Mouse (Mus musculus): ENCODE results near the gene Gbe1. TPM values are rescaled to one million over a fixed set of nuclear protein-coding genes. Genes with fewer than 3 reads are reported as not detected.

Gbe1 gene
- polyA plus RNA-seq (2011; ENCODE audit: insufficient read depth, insufficient read length, low read depth, missing spikeins), result 4.1 and 4.3 TPM in 2 replicates

- no peak for TF ChIP-seq CTCF (IDR thresholded peaks at IDR 0.05; ENCODE audit: low read depth, low read length)
- TF ChIP-seq EP300 (IDR thresholded peaks at IDR 0.05; ENCODE audit: insufficient read depth, low read depth, low read length), result 0 out of 2 replicates have a peak, but pooled peaks have one; percentile 16
- peak; percentile 52 for TF ChIP-seq POLR2A (IDR thresholded peaks at IDR 0.05; ENCODE audit: insufficient read depth, low read length)
- Histone ChIP-seq H3K9ac (ENCODE audit: low read depth, poor library complexity, severe bottlenecking) (peak within 1 kb of the TSS; percentile 80), H3K27me3 (ENCODE audit: control insufficient read depth, insufficient read depth, low read length, poor library complexity, severe bottlenecking) (no peaks in the 10 kb centered on the region), H3K36me3 (ENCODE audit: control insufficient read depth, insufficient read depth, low read length, poor library complexity, severe bottlenecking) (no peaks in the 10 kb centered on the region), H3K4me1 (ENCODE audit: control insufficient read depth, insufficient read depth, low read length) (no peaks in the 10 kb centered on the region), H3K9me3 (replicated peaks; ENCODE audit: control insufficient read depth, insufficient read depth, low read length, poor library complexity, severe bottlenecking) (no peaks in the 10 kb centered on the region), H3K4me3 (ENCODE audit: low read depth, low read length) (peak within 1 kb of the TSS; percentile 61), H3K27ac (ENCODE audit: insufficient read depth, low read length) (no peak within 1 kb of the TSS)
Measured at GRCm38 (mm10) chr16:70313886-70314577, at the start of gene Gbe1. Gene Gbe1 (plus strand): TSS chr16:70313949.

GRCm38 (mm10) chr16:70310691-70311090 lies 3.1 kb upstream of the Gbe1 start:
- Histone ChIP-seq H3K4me3 (ENCODE audit: low read depth, low read length) (no peak overlapping the region), H3K36me3 (ENCODE audit: control insufficient read depth, insufficient read depth, low read length, poor library complexity, severe bottlenecking) (no peaks in the 10 kb centered on the region), H3K9me3 (replicated peaks; ENCODE audit: control insufficient read depth, insufficient read depth, low read length, poor library complexity, severe bottlenecking) (no peaks in the 10 kb centered on the region), H3K27ac (ENCODE audit: insufficient read depth, low read length) (no peak overlapping the region), H3K9ac (ENCODE audit: low read depth, poor library complexity, severe bottlenecking) (no peak overlapping the region), H3K4me1 (ENCODE audit: control insufficient read depth, insufficient read depth, low read length) (no peaks in the 10 kb centered on the region), H3K27me3 (ENCODE audit: control insufficient read depth, insufficient read depth, low read length, poor library complexity, severe bottlenecking) (no peaks in the 10 kb centered on the region)
- TF ChIP-seq EP300 (IDR thresholded peaks at IDR 0.05; ENCODE audit: insufficient read depth, low read depth, low read length), result no peak
- TF ChIP-seq CTCF (IDR thresholded peaks at IDR 0.05; ENCODE audit: low read depth, low read length), result no peak
- TF ChIP-seq POLR2A (IDR thresholded peaks at IDR 0.05; ENCODE audit: insufficient read depth, low read length), result no peak

GRCm38 (mm10) chr16:70313496-70313885 lies 258 bp upstream of the Gbe1 start:
- no peak for TF ChIP-seq CTCF (IDR thresholded peaks at IDR 0.05; ENCODE audit: low read depth, low read length)
- TF ChIP-seq POLR2A (IDR thresholded peaks at IDR 0.05; ENCODE audit: insufficient read depth, low read length), result no peak
- TF ChIP-seq EP300 (IDR thresholded peaks at IDR 0.05; ENCODE audit: insufficient read depth, low read depth, low read length), result no peak
- Histone ChIP-seq H3K27me3 (ENCODE audit: control insufficient read depth, insufficient read depth, low read length, poor library complexity, severe bottlenecking) (no peaks in the 10 kb centered on the region), H3K4me3 (ENCODE audit: low read depth, low read length) (peak overlapping the region; percentile 61), H3K36me3 (ENCODE audit: control insufficient read depth, insufficient read depth, low read length, poor library complexity, severe bottlenecking) (no peaks in the 10 kb centered on the region), H3K9me3 (replicated peaks; ENCODE audit: control insufficient read depth, insufficient read depth, low read length, poor library complexity, severe bottlenecking) (no peaks in the 10 kb centered on the region), H3K27ac (ENCODE audit: insufficient read depth, low read length) (no peak overlapping the region), H3K9ac (ENCODE audit: low read depth, poor library complexity, severe bottlenecking) (peak overlapping the region; percentile 80), H3K4me1 (ENCODE audit: control insufficient read depth, insufficient read depth, low read length) (no peaks in the 10 kb centered on the region)

- Histone ChIP-seq H3K27ac (ENCODE audit: insufficient read depth, low read length) (no peak overlapping the region), H3K9me3 (replicated peaks; ENCODE audit: control insufficient read depth, insufficient read depth, low read length, poor library complexity, severe bottlenecking) (no peaks in the 10 kb centered on the region), H3K4me3 (ENCODE audit: low read depth, low read length) (peak overlapping the region; percentile 61), H3K36me3 (ENCODE audit: control insufficient read depth, insufficient read depth, low read length, poor library complexity, severe bottlenecking) (no peaks in the 10 kb centered on the region), H3K9ac (ENCODE audit: low read depth, poor library complexity, severe bottlenecking) (peak overlapping the region; percentile 30), H3K27me3 (ENCODE audit: control insufficient read depth, insufficient read depth, low read length, poor library complexity, severe bottlenecking) (no peaks in the 10 kb centered on the region), H3K4me1 (ENCODE audit: control insufficient read depth, insufficient read depth, low read length) (no peaks in the 10 kb centered on the region)
- no peak for TF ChIP-seq POLR2A (IDR thresholded peaks at IDR 0.05; ENCODE audit: insufficient read depth, low read length)
- no peak for TF ChIP-seq EP300 (IDR thresholded peaks at IDR 0.05; ENCODE audit: insufficient read depth, low read depth, low read length)
- no peak for TF ChIP-seq CTCF (IDR thresholded peaks at IDR 0.05; ENCODE audit: low read depth, low read length)
Measured at GRCm38 (mm10) chr16:70314578-70314930, 805 bp downstream of the Gbe1 start.

GRCm38 (mm10) chr16:70315261-70315660 lies 1.5 kb downstream of the Gbe1 start:
- no peak for TF ChIP-seq EP300 (IDR thresholded peaks at IDR 0.05; ENCODE audit: insufficient read depth, low read depth, low read length)

DNA sequence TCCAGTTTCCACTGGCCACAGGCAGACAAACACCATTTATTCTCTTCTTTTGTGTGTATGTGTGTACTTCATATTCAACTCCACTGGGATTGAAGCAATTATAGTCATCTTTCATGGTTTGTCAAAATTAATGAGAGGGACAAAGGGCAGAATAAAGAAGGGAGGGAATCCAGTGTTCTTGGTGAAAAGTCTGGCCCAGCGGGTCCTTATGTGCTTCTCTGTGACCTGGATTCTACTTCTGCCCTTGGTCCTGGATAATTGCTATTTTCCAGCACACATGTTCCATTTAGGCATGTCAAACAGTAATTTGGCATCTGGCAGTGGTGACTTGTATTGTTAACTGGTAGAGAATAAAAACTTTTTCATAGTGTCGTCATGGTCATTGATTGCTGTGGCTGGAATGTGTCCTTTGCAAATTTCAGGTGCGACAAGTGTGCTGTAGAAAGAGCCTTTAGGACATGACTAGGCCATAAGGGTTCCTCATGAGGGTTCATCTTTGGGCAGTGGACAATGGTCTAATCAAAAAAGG lies 2.2 kb downstream of the Gbe1 start:
- Histone ChIP-seq H3K27me3 (ENCODE audit: control insufficient read depth, insufficient read depth, low read length, poor library complexity, severe bottlenecking) (no peaks in the 10 kb centered on the region), H3K4me3 (ENCODE audit: low read depth, low read length) (no peak overlapping the region), H3K36me3 (ENCODE audit: control insufficient read depth, insufficient read depth, low read length, poor library complexity, severe bottlenecking) (no peaks in the 10 kb centered on the region), H3K9me3 (replicated peaks; ENCODE audit: control insufficient read depth, insufficient read depth, low read length, poor library complexity, severe bottlenecking) (no peaks in the 10 kb centered on the region), H3K4me1 (ENCODE audit: control insufficient read depth, insufficient read depth, low read length) (no peaks in the 10 kb centered on the region), H3K9ac (ENCODE audit: low read depth, poor library complexity, severe bottlenecking) (no peak overlapping the region), H3K27ac (ENCODE audit: insufficient read depth, low read length) (no peak overlapping the region)
- no peak for TF ChIP-seq EP300 (IDR thresholded peaks at IDR 0.05; ENCODE audit: insufficient read depth, low read depth, low read length)

More at GRCm38 (mm10) chr16:70315261-70315660, 1.5 kb downstream of the Gbe1 start:
- no peaks in the 10 kb centered on the region for H3K9me3 ChIP-seq (replicated peaks; ENCODE audit: control insufficient read depth, insufficient read depth, low read length, poor library complexity, severe bottlenecking)
- H3K27me3 ChIP-seq (ENCODE audit: control insufficient read depth, insufficient read depth, low read length, poor library complexity, severe bottlenecking), result no peaks in the 10 kb centered on the region
- no peaks in the 10 kb centered on the region for H3K4me1 ChIP-seq (ENCODE audit: control insufficient read depth, insufficient read depth, low read length)
- no peak overlapping the region for H3K27ac ChIP-seq (ENCODE audit: insufficient read depth, low read length)
- no peak overlapping the region for H3K4me3 ChIP-seq (ENCODE audit: low read depth, low read length)
- no peak overlapping the region for H3K9ac ChIP-seq (ENCODE audit: low read depth, poor library complexity, severe bottlenecking)
- no peaks in the 10 kb centered on the region for H3K36me3 ChIP-seq (ENCODE audit: control insufficient read depth, insufficient read depth, low read length, poor library complexity, severe bottlenecking)

Data from ES-Bruce4 (cell line).